ENCODE assay signal across 8 mouse cellular contexts in the genomic region with DNA sequence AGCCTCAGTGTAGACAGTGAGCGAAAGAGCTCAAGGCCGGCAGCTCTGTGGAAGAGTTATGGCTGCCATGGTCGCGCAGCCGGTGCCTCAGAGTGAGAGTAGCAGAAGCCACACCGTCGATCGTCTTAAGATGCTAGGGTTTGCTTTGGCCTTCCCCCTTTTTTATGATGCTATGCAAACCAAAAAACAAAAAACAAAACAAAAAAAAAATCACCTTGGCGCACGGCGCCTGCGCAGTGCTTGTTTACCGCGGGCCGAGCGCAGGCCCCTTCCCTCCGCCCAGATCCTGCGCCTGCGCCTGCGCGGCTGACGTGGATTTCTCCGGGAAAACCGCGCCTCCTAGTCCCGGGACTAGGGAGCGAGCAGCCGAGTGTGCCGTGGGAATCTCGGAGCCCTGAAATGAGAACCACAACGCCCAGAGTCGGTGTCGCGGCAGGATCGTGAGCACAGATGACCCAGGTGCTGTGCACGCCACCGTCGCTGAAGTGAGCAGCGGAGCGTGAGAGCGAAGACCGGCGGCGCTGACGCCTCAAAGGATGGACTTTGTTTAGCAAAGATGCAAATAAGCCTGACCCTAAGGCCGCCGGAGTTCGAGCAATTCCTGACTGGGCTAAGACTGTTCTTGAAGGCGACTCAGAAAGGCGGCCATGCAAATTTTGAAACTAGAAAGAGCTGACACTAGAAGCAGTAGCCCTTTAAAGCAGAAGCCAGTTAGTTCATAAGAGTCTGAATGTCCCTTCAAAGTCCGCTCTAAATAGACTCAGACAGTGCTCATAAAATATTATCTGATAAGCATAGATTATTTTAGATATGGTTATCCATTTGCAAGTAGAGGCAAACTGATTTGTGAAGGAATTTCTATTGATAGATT. TPM values are rescaled to one million over a fixed set of nuclear protein-coding genes. Genes with fewer than 3 reads are reported as not detected.
A peak's percentile ranks its signal among the peaks of the same experiment; 100 is the strongest.
DNase-seq lines count a peak whose midpoint lies in the region; ATAC-seq lines count a peak whose summit lies in the region.

TSS of gene Gpr19 (minus strand) at position 484 of the 871 bp plus-strand sequence.

- under 1% methylated on average over 51 of the region's 51 CpGs for WGBS in hindbrain, embryonic 11.5 days

- DNase-seq in NIH3T3 (ENCODE audit: low read depth), result peak; percentile 99
- DNase-seq in cerebellum, adult 9-11 months, result peak; percentile 94
- DNase-seq in frontal cortex, adult 2 months (ENCODE audit: extremely low spot score in 1 of 2, low spot score in 1 of 2), result peak; percentile 74 to 89
- peak; percentile 95 for DNase-seq in hindbrain, embryonic 11.5 days (ENCODE audit: low spot score)
- peak; percentile 85 to 92 for DNase-seq in layer of hippocampus, postnatal 14 days (ENCODE audit: low spot score in 2 of 2)
- DNase-seq in lung, postnatal 10 days, result peak; percentile 95
- peak; percentile 80 for DNase-seq in retina, adult 2 months (ENCODE audit: low read depth, low spot score)
- peak; percentile 83 for DNase-seq in thymus, postnatal 25 days

- peak within 1 kb of the TSS; percentile 81 for H3K9ac ChIP-seq in hindbrain, embryonic 11.5 days (ENCODE audit: low read depth, low read length)

- no peaks in the 10 kb centered on the region; the same call in 1 of the 2 replicates for H3K4me1 ChIP-seq in hindbrain, embryonic 11.5 days (replicated peaks; ENCODE audit: control insufficient read depth, insufficient read depth, low read length)

- H3K4me3 ChIP-seq in hindbrain, embryonic 11.5 days (ENCODE audit: low read depth, low read length), result peak within 1 kb of the TSS; percentile 43

- no peaks in the 10 kb centered on the region for H3K36me3 ChIP-seq in hindbrain, embryonic 11.5 days (ENCODE audit: control insufficient read depth, insufficient read depth, low read length)

- H3K9me3 ChIP-seq in hindbrain, embryonic 11.5 days (ENCODE audit: control insufficient read depth, low read length), result no peaks in the 10 kb centered on the region

- H3K4me2 ChIP-seq in hindbrain, embryonic 11.5 days (replicated peaks; ENCODE audit: low read depth, low read length), result peak within 1 kb of the TSS; percentile 51

- H3K27ac ChIP-seq in hindbrain, embryonic 11.5 days (ENCODE audit: low read depth, low read length), result peak within 1 kb of the TSS; percentile 100

- ATAC-seq in hindbrain, embryonic 11.5 days (ENCODE audit: low FRiP score), result peak; percentile 94

- H3K27me3 ChIP-seq in hindbrain, embryonic 11.5 days (ENCODE audit: control insufficient read depth, insufficient read depth, low read length), result no peaks in the 10 kb centered on the region

RNA-seq across cellular contexts. Expression of gene Gpr19, which starts in this region (rescaled TPM):
- 27.8 and 28.2 TPM in 2 replicates for polyA plus RNA-seq in frontal cortex, adult 2 months (2012; rRNA removed)
- 27.7 and 29.4 TPM in 2 replicates for polyA plus RNA-seq in hindbrain, embryonic 11.5 days (2014; fragmentation: Nextera tagmentation; extraction: Ambion mirVana)
- 10 to 100 TPM; 24.1 to 24.7 TPM for total RNA-seq in layer of hippocampus, postnatal 14 days (2021)

Comparison
In these comparisons a context has a peak if more than half of its experiments do, and no peak if none do; other contexts are left out.
1. Peak in every context shown above with its lines: DNase-seq, ATAC-seq, H3K4me3 ChIP-seq and H3K27ac ChIP-seq.